Mouse (Mus musculus) cortical plate, adult 2 months (tissue): ENCODE measurements around the gene Rasl2-9. TPM values are rescaled to one million over a fixed set of nuclear protein-coding genes. Genes with fewer than 3 reads are reported as not detected.

Experiments
- H3K27ac ChIP-seq: fragments of 200-500 bp; 2 replicates; pipeline ENCODE4 v1.5.1; 2012; ENCODE audit warnings: low read length, control low read depth, inconsistent platforms; ENCODE audit not compliant: insufficient read depth
- H3K4me1 ChIP-seq: fragments of 200-500 bp; 2 replicates; pipeline ENCODE4 v1.6.1; 2011; ENCODE audit warnings: low read length; ENCODE audit not compliant: control insufficient read depth, insufficient read depth
- H3K4me3 ChIP-seq: fragments of 200-500 bp; 2 replicates; pipeline ENCODE4 v1.5.1; 2011; ENCODE audit warnings: mild to moderate bottlenecking, low read length, control low read depth; ENCODE audit not compliant: insufficient read depth
- CTCF ChIP-seq: fragments of 200-500 bp; IDR thresholded peaks from 2 replicates; pipeline ENCODE4 v1.5.1; 2011; ENCODE audit warnings: mild to moderate bottlenecking, control low read depth, low read length; ENCODE audit not compliant: insufficient read depth; ENCODE audit errors: extremely low read depth
- POLR2A ChIP-seq: fragments of 200-500 bp; IDR thresholded peaks from 2 replicates; pipeline ENCODE4 v1.6.1; 2011; ENCODE audit warnings: mild to moderate bottlenecking, low read length, control low read depth; ENCODE audit not compliant: insufficient read depth; ENCODE audit errors: extremely low read depth
- polyA plus RNA-seq: library from polyadenylated mRNA; depleted of rRNA; stranded (reverse); fragments of >200 nt; gene quantifications from 2 replicates; pipeline ENCODE4 v1.2.3, GENCODE M21; 2012

Gene Rasl2-9
- polyA plus RNA-seq, 1 experiment, result 0.27 TPM

DNA sequence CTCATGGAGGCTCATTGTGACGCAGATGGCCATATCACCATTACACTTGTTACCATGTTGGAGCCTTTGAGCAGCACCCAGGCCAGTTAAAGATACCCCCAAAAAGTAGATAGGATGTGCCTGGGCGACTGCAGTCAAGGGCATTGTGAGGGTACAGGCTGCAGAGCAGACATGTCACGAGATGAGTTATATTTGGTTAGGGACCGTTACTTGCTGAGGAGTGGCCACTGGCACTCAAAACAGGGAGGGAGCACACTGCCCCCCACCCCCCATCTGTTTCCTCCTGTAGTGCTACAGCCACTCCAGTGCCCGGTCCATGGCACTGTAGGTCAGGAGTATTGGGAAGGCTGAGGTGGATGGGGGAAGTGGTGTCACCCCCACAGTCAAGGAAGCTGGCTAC is 27.0 kb downstream of the Rasl2-9 start:
- no peak overlapping the region for H3K27ac ChIP-seq
- no peaks in the 10 kb centered on the region for H3K4me1 ChIP-seq
- no peak overlapping the region for H3K4me3 ChIP-seq
- no peak for TF ChIP-seq CTCF
- no peak for TF ChIP-seq POLR2A

DNA sequence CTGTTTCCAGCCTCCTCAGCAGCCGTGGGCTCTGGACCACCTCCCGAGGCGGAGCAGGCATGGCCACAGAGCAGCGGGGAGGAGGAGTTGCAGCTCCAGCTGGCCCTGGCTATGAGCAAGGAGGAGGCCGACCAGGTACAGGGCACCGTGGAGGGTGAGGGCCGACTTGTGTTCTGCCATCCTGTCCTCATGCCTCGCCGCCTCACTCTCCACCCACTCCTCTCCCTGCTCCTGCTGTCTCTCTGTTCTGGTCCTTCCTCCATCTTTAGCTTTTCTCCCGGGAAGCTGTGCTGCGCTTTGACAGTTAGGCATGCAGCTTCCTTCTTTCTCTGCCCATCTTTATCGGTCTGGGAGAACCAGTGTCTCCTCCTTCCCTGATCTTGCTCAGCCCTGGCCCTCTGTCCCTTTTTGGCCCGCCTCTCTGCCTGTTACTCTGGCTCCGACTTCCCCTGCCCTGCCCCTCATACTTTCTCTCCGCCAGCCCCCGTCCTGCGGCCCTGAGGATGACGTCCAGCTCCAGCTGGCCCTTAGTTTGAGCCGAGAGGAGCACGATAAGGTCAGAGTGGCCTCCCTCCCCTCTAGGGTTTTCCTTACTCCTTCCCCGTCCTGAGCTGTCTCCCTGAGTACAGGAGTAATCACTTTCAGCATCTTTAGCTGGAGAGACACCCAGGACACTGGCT is 32.8 kb downstream of the Rasl2-9 start:
- TF ChIP-seq POLR2A (no peak), CTCF (no peak)
- no peak overlapping the region for H3K4me3 ChIP-seq
- H3K27ac ChIP-seq, result no peak overlapping the region
- H3K4me1 ChIP-seq, result peaks cover 8% of the 10 kb centered on the region

DNA sequence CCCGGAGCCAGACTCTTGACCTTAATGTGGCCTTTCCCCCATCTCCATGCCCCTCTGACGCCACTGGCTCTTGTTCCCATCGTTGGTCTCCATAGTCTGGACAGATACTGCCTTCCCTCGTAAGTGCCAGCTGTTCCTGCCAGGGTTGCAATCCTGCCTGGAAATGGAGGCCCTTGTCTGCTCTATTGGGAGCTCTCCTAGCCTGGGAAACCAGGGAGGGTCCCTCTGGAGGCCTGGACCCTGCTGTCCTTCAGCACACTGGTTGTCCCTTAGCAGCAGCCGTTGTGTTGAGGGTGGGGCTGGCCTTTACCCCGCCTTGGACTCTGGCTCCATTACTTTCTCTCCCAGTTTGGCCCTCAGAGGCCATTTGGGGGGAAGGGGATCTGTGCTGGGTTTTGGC is 33.4 kb downstream of the Rasl2-9 start:
- Histone ChIP-seq H3K27ac (no peak overlapping the region), H3K4me3 (no peak overlapping the region), H3K4me1 (peaks cover 8% of the 10 kb centered on the region)
- TF ChIP-seq CTCF (no peak), POLR2A (no peak)

DNA sequence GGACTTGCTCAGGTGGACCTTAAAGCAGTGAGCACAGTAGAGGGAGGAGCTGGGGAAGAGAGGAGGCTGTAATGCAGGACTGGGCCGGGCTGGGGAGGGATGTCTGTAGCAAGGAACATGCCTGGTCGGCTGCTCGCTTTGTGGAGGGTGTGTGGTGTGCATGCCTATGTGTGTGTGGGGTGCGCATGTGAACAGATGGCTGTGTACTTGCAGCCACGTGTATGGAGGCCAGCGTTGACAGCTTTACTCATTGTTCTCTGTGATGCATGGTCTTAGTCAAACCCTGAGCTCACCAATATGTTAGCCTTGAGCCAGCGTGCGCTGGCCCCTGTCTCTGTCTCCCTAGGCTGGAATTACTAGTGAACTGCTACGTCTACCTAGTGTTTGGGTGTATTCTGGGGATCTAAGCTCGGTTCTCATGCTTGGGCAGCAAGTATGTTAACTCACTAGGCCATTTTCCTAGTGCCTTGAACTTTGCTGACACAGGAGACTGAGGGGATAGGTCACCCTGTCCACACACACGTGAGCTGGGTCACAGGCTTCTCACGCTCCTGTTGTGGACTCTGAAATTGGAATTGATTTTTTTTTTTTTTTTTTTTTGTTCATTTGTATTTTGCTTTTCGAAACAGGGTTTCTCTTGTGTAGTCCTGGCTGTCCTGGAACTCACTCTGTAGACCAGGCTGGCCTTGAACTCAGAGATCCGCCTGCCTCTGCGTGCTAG is 34.6 kb downstream of the Rasl2-9 start:
- no peak overlapping the region for H3K27ac ChIP-seq
- peaks cover 8% of the 10 kb centered on the region for H3K4me1 ChIP-seq
- no peak overlapping the region for H3K4me3 ChIP-seq

DNA sequence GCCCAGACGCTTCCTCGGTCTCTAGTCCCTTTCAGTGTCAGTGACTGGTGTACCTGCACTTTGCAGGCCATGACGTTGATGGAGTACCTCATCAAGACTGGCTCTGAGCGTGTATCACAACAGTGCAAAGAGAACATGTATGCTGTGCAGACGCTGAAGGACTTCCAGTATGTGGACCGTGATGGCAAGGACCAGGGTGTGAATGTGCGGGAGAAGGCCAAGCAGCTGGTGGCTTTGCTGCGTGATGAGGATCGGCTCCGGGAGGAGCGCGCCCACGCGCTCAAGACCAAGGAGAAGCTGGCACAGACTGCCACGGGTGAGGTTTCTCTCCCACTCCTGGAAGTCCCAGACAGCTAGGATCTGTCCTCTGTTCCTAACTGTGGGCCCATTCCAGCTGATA is 35.9 kb downstream of the Rasl2-9 start:
- no peak overlapping the region for H3K4me3 ChIP-seq
- no peak overlapping the region for H3K27ac ChIP-seq
- TF ChIP-seq CTCF (no peak), POLR2A (no peak)
- peaks cover 8% of the 10 kb centered on the region for H3K4me1 ChIP-seq

More for the DNA sequence above, 34.6 kb downstream of the Rasl2-9 start:
- TF ChIP-seq CTCF (no peak), POLR2A (no peak)

DNA sequence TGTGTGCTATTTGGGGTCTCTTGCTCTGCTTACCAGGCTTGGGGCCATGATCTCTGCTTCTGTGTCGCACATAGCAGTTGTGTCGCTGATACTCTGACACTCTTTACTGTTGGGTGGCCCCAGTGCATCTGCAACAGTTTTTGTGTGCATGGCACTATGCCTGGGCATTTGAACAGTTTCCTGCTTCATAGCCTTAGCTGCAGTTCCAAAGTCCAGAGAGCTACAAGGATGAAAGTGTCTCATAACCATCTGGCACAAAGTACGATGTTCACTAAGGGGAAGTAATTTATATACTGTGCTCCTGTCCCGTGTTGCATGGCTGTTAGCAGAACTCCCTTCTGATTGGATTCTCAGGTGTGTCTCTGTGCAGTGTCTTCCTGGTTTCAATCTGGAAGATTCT is 37.9 kb downstream of the Rasl2-9 start:
- Histone ChIP-seq H3K4me3 (no peak overlapping the region), H3K4me1 (peaks cover 8% of the 10 kb centered on the region), H3K27ac (no peak overlapping the region)
- TF ChIP-seq POLR2A, result no peak

DNA sequence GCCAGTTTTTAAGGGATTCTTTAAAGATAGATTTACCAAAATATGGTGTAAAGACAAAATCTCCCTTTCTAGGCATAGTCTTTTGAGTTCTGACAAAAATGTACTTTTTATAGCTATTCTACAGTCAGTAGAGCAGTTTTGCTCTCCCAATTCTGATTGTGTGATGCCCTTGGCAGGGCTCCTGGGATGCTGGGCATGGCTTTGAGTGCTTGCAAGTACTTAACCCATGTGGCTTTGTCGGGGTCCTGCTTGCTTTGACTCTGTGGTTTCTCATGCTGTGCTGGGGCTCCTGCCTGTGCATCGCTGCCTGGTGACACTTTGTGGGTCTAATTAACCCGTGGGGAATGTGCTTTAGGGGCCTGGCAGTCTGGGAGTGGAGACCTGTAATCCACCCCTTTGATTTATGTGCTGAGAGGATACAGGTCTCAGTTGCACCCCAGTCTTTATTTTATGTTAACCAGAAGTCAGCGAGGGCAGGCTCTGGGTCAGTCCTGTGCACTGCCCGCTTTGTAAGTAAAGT is 38.8 kb downstream of the Rasl2-9 start:
- Histone ChIP-seq H3K27ac (no peak overlapping the region), H3K4me3 (no peak overlapping the region), H3K4me1 (peaks cover 9% of the 10 kb centered on the region)
- TF ChIP-seq CTCF, result no peak
- no peak for TF ChIP-seq POLR2A

DNA sequence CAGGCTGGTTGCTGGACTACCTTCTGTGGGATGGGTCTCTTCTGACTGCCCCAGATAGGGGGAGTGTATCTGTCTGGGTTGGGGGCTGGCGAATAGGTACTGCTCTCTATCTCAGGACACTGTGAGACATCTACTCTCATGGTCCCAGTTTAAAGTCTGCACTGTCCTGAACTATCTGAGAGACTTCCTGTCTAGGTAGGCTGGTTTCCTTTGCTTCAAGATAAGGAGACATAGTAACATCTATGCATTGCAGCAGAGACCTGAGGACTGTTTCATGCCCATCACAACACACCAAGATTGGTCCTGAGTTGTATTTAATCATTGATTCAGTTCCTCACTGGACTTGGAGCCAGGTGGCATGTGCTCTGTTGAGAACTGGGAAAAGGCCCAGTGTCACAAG is 40.2 kb downstream of the Rasl2-9 start:
- Histone ChIP-seq H3K27ac (no peak overlapping the region), H3K4me1 (peaks cover 8% of the 10 kb centered on the region), H3K4me3 (no peak overlapping the region)
- no peak for TF ChIP-seq CTCF
- no peak for TF ChIP-seq POLR2A

DNA sequence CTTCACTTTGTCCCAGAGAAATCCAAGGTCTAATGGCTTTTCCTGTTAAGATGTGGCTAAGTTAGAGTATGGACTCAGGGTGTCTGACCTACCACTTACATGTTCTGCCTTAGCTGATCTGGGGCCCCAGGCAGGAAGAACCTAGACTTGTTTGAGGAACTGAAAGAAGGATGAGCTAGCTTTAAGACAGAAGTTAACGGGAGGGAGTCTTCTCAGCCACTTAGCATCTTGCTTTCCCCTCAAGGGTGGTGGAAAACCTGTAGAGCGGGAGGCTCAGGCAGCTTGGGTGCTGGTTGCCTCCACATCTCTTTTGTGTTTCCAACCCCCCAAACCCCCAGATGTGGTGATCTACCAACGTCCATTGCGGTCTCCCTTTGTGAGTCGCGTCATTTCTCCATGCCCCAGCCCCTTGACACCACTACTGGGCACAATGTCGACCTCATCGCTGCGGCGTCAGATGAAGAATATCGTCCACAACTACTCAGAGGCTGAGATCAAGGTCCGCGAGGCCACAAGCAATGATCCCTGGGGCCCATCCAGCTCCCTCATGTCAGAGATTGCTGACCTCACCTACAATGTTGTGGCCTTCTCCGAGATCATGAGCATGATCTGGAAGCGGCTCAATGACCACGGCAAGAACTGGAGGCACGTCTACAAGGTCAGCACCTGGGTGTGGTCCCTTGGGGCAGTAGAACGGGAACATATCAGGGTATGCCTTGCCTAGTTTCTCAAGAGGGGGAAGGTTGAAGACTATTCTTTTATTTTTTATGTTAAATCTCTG is 42.2 kb downstream of the Rasl2-9 start:
- H3K27ac ChIP-seq, result no peak overlapping the region
- peaks cover 3% of the 10 kb centered on the region; the same call in 1 of the 2 replicates for H3K4me1 ChIP-seq
- no peak overlapping the region for H3K4me3 ChIP-seq
- no peak for TF ChIP-seq CTCF
- TF ChIP-seq POLR2A, result no peak

DNA sequence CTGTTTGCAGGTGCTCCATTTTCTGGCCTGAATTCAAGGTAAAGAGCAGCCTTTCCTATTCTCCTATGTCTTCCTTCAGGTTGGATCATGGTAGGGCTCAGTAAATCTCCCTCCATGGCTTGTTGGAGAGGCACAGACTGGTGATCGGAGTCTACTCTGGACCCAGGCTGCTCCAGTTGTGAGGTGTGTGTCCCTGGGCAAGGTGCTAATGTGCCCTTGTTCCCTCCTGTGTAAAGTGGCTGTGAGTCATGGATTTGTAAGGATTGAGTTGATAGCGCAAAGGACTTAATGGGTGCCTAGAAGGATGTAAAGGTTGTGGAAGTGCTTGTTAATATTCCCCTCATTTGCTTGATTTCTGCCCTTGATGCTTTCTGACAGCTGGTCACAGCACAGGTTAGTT is 43.8 kb downstream of the Rasl2-9 start:
- Histone ChIP-seq H3K4me3 (no peak overlapping the region; the same call in 1 of the 2 replicates), H3K4me1 (peaks cover 3% of the 10 kb centered on the region; the same call in 1 of the 2 replicates), H3K27ac (no peak overlapping the region)
- TF ChIP-seq CTCF (no peak), POLR2A (no peak)
